In genomic region chr5:115341314-115342165, GRCm38 (mm10) we compare ENCODE assay signal across 8 mouse cellular contexts. TPM values are rescaled to one million over a fixed set of nuclear protein-coding genes. Genes with fewer than 3 reads are reported as not detected.
DNase-seq lines count a peak whose midpoint lies in the region; ATAC-seq lines count a peak whose summit lies in the region.

No protein-coding gene starts in this region.

- WGBS in forebrain, embryonic 11.5 days, result 13% methylated on average over 36 of the region's 36 CpGs
- 7% methylated on average over 36 of the region's 36 CpGs for WGBS in liver, embryonic 12.5 days (ENCODE audit: insufficient replicate concordance)

- peak overlapping the region; percentile 83 for H3K9ac ChIP-seq in forebrain, embryonic 11.5 days (ENCODE audit: low read length)
- H3K9ac ChIP-seq in liver, embryonic 12.5 days, result peak overlapping the region; percentile 93

- peaks cover 18% of the 10 kb centered on the region; the same call in 1 of the 2 replicates for H3K36me3 ChIP-seq in forebrain, embryonic 11.5 days (ENCODE audit: control insufficient read depth, insufficient read depth, low read length)
- peaks cover 66% of the 10 kb centered on the region for H3K36me3 ChIP-seq in liver, embryonic 12.5 days

- DNase-seq in cerebellum, adult 9-10 months, result peak; percentile 16
- DNase-seq in cerebellum, postnatal 10 days, result no peak
- DNase-seq in 3T3-L1 (ENCODE audit: low read depth, low spot score), result peak; percentile 38
- no peak for DNase-seq in forebrain, embryonic 11.5 days (ENCODE audit: low spot score)
- no peak for DNase-seq in spleen, postnatal 4 days (ENCODE audit: low spot score in 2 of 2)
- DNase-seq in retina, postnatal 1 day, result no peak

- H3K27me3 ChIP-seq in forebrain, embryonic 11.5 days (ENCODE audit: control insufficient read depth, insufficient read depth, low read length), result no peaks in the 10 kb centered on the region
- H3K27me3 ChIP-seq in liver, embryonic 12.5 days (replicated peaks), result no peaks in the 10 kb centered on the region

- H3K9me3 ChIP-seq in forebrain, embryonic 11.5 days (ENCODE audit: control insufficient read depth, low read length), result no peaks in the 10 kb centered on the region
- no peaks in the 10 kb centered on the region for H3K9me3 ChIP-seq in liver, embryonic 12.5 days (replicated peaks)

- peaks cover 6% of the 10 kb centered on the region for H3K4me1 ChIP-seq in forebrain, embryonic 11.5 days (replicated peaks; ENCODE audit: control insufficient read depth, insufficient read depth, low read length)
- H3K4me1 ChIP-seq in liver, embryonic 12.5 days, result peaks cover 48% of the 10 kb centered on the region

- no peak overlapping the region for H3K27ac ChIP-seq in forebrain, embryonic 11.5 days (ENCODE audit: low read depth, low read length)
- H3K27ac ChIP-seq in liver, embryonic 12.5 days, result peak overlapping the region; percentile 91

- peak overlapping the region; percentile 80 for H3K4me3 ChIP-seq in forebrain, embryonic 11.5 days (ENCODE audit: low read depth, low read length)
- peak overlapping the region; percentile 91 for H3K4me3 ChIP-seq in liver, embryonic 12.5 days

- ATAC-seq in forebrain, embryonic 11.5 days (replicated peaks; ENCODE audit: low FRiP score), result no peak; the same call in 1 of the 2 replicates
- peak; percentile 63 for ATAC-seq in liver, embryonic 12.5 days
- ATAC-seq in granulocyte monocyte progenitor cell, adult 5-6 weeks (replicated peaks; ENCODE audit: poor library complexity, severe bottlenecking), result no peak

- H3K4me2 ChIP-seq in forebrain, embryonic 11.5 days (ENCODE audit: low read depth, low read length, severe bottlenecking), result peak overlapping the region; percentile 74
- H3K4me2 ChIP-seq in liver, embryonic 12.5 days, result peak overlapping the region; percentile 85

RNA-seq across cellular contexts. Expression of gene Triap1, which starts 0.5 kb away (rescaled TPM):
- polyA plus RNA-seq in forebrain, embryonic 11.5 days (2014; fragmentation: Nextera tagmentation; extraction: Ambion mirVana), result 56.4 and 59.4 TPM in 2 replicates
- 43.8 and 45.9 TPM in 2 replicates for polyA plus RNA-seq in liver, embryonic 12.5 days (2016; fragmentation: Nextera tagmentation; extraction: Ambion mirVana)
- total RNA-seq in granulocyte monocyte progenitor cell, adult 5-6 weeks (2014; fragmentation: Nextera tagmentation), result 33.7 and 37.2 TPM in 2 replicates
- total RNA-seq in granulocyte monocyte progenitor cell, adult 5-6 weeks (2017), result 15.6 and 24.0 TPM in 2 replicates

RNA-seq across cellular contexts. Expression of gene Gatc, which starts 0.6 kb away (rescaled TPM):
- 51.5 and 51.6 TPM in 2 replicates for polyA plus RNA-seq in forebrain, embryonic 11.5 days (2014; fragmentation: Nextera tagmentation; extraction: Ambion mirVana)
- 20.6 and 21.2 TPM in 2 replicates for polyA plus RNA-seq in liver, embryonic 12.5 days (2016; fragmentation: Nextera tagmentation; extraction: Ambion mirVana)
- 48.0 and 50.2 TPM in 2 replicates for total RNA-seq in granulocyte monocyte progenitor cell, adult 5-6 weeks (2014; fragmentation: Nextera tagmentation)
- total RNA-seq in granulocyte monocyte progenitor cell, adult 5-6 weeks (2017), result 12.1 and 15.3 TPM in 2 replicates

RNA-seq across cellular contexts. Expression of gene Cox6a1, which starts 7.2 kb away (rescaled TPM):
- 674 and 731 TPM in 2 replicates for polyA plus RNA-seq in forebrain, embryonic 11.5 days (2014; fragmentation: Nextera tagmentation; extraction: Ambion mirVana)
- 783 and 814 TPM in 2 replicates for polyA plus RNA-seq in liver, embryonic 12.5 days (2016; fragmentation: Nextera tagmentation; extraction: Ambion mirVana)
- 446 and 566 TPM in 2 replicates for total RNA-seq in granulocyte monocyte progenitor cell, adult 5-6 weeks (2014; fragmentation: Nextera tagmentation)
- 56.7 and 64.4 TPM in 2 replicates for total RNA-seq in granulocyte monocyte progenitor cell, adult 5-6 weeks (2017)

RNA-seq across cellular contexts. Expression of gene Srsf9, which starts 14.6 kb away (rescaled TPM):
- 373 and 388 TPM in 2 replicates for polyA plus RNA-seq in forebrain, embryonic 11.5 days (2014; fragmentation: Nextera tagmentation; extraction: Ambion mirVana)
- 195 and 200 TPM in 2 replicates for polyA plus RNA-seq in liver, embryonic 12.5 days (2016; fragmentation: Nextera tagmentation; extraction: Ambion mirVana)
- 75.1 and 80.7 TPM in 2 replicates for total RNA-seq in granulocyte monocyte progenitor cell, adult 5-6 weeks (2014; fragmentation: Nextera tagmentation)
- 75.0 and 91.4 TPM in 2 replicates for total RNA-seq in granulocyte monocyte progenitor cell, adult 5-6 weeks (2017)

RNA-seq across cellular contexts. Expression of gene Dynll1, which starts 40.7 kb away (rescaled TPM):
- polyA plus RNA-seq in forebrain, embryonic 11.5 days (2014; fragmentation: Nextera tagmentation; extraction: Ambion mirVana), result 1,518 and 1,534 TPM in 2 replicates
- polyA plus RNA-seq in liver, embryonic 12.5 days (2016; fragmentation: Nextera tagmentation; extraction: Ambion mirVana), result 825 and 857 TPM in 2 replicates
- 491 and 531 TPM in 2 replicates for total RNA-seq in granulocyte monocyte progenitor cell, adult 5-6 weeks (2014; fragmentation: Nextera tagmentation)
- 298 and 379 TPM in 2 replicates for total RNA-seq in granulocyte monocyte progenitor cell, adult 5-6 weeks (2017)

Comparison
In these comparisons a context has a peak if more than half of its experiments do, and no peak if none do; other contexts are left out.
1. DNase-seq: peak in cerebellum, adult 9-10 months (single experiment) and 3T3-L1 (single experiment); none in cerebellum, postnatal 10 days (0 of 2), forebrain, embryonic 11.5 days (single experiment), spleen, postnatal 4 days (0 of 2) and retina, postnatal 1 day (single experiment).